Mouse (Mus musculus) kidney, embryonic 14.5 days (tissue): ENCODE measurements at regions not wholly inside any gene's neighbourhood (a gene's known extent, or its start where the extent isn't known, plus 50 kb on each side); places are given as distances from the start of the nearest gene placed in this dataset.

Source experiments
- ATAC-seq: fragments of 200-750 bp; cut with Nextera tagmentation; 2 replicates; pipeline ENCODE4 v1.8.0; 2017; ENCODE audit warnings: moderate number of reproducible peaks, mild to moderate bottlenecking, moderate TSS enrichment, moderate library complexity; ENCODE audit not compliant: low FRiP score, low TSS enrichment
- H3K27ac ChIP-seq: fragments of 300-500 bp; sonication (generic); 2 replicates; pipeline ENCODE4 v1.5.1; 2014; ENCODE audit warnings: low read depth, mild to moderate bottlenecking, low read length, moderate library complexity, mixed read lengths
- H3K27me3 ChIP-seq: fragments of 300-500 bp; sonication (generic); 2 replicates; pipeline ENCODE4 v1.6.1; 2014; ENCODE audit warnings: mild to moderate bottlenecking, low read length; ENCODE audit not compliant: control insufficient read depth, insufficient read depth
- H3K36me3 ChIP-seq: fragments of 300-500 bp; sonication (generic); 2 replicates; pipeline ENCODE4 v1.6.1; 2014; ENCODE audit warnings: low read length, mixed read lengths; ENCODE audit not compliant: control insufficient read depth, insufficient read depth
- H3K4me1 ChIP-seq: fragments of 300-500 bp; sonication (generic); 2 replicates; pipeline ENCODE4 v1.6.1; 2014; ENCODE audit warnings: low read length, mixed read lengths; ENCODE audit not compliant: control insufficient read depth, insufficient read depth
- H3K4me2 ChIP-seq: fragments of 300-500 bp; sonication (generic); replicated peaks from 2 replicates; pipeline ENCODE4 v1.6.1; 2014; ENCODE audit warnings: low read depth, mild to moderate bottlenecking, low read length
- H3K4me3 ChIP-seq: fragments of 300-500 bp; sonication (generic); 2 replicates; pipeline ENCODE4 v1.5.1; 2014; ENCODE audit warnings: mild to moderate bottlenecking, low read length
- H3K9ac ChIP-seq: fragments of 300-500 bp; sonication (generic); 2 replicates; pipeline ENCODE4 v1.6.1; 2014; ENCODE audit warnings: low read depth, mild to moderate bottlenecking, low read length, moderate library complexity
- H3K9me3 ChIP-seq: fragments of 300-500 bp; sonication (generic); 2 replicates; pipeline ENCODE4 v1.6.1; 2016; ENCODE audit warnings: low read length; ENCODE audit not compliant: control insufficient read depth
- WGBS: fragments of 180-500 bp; shearing (Covaris S2); extraction: QIAGEN DNeasy Blood & Tissue Kit; methylation state at CpG from one replicate; pipeline ENCODE4 v1.1.7; 2014; 5-methylcytosine and 5-hydroxymethylcytosine counted together

DNA sequence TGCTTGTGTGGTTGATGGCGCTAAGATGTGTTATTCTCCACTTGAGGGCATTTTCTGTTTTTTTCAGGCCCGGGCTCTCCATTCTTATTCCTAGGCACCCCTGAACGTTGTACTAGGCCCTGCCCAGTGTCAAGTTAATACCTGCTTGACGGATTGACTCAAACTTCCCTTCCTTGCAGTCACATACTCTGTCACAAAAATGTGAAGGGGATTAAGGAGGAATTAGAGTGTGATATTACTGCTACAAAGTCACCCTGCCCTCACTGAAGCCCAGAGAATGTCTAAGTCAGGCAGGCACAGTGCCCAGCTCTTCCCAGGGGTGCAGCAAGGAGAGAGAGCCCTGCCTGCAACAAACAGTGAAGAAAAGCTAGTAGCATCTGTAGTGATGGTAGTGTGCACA lies 147.9 kb upstream of the Camk1g start:
- 69% methylated on average over 4 of the region's 4 CpGs for WGBS
- ATAC-seq: no peak
- Histone ChIP-seq H3K36me3 (no peaks in the 10 kb centered on the region), H3K4me1 (peaks cover 16% of the 10 kb centered on the region), H3K4me3 (no peak overlapping the region), H3K27me3 (no peaks in the 10 kb centered on the region), H3K27ac (peak overlapping the region; percentile 31; the same call in 1 of the 2 replicates), H3K9me3 (no peaks in the 10 kb centered on the region), H3K9ac (no peak overlapping the region), H3K4me2 (no peak overlapping the region)

DNA sequence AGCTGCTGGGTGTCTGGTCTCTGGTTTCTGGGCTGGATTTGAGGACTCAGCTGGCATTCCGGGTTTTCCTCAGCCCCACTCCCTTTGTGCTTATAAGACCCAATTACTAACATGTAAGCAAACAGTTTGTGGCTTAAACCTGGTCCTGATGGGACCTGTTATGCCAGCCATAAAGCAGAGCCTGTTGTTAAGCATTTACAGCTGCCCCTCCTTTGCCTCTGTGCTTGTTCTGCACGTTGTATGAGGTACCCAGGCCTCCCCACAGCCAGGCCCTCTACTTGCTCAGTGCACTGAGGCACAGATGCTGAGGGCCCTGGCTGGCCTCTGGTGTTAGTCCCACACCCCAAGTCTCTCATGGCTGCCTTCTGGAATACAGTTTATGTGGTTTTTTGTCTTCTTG lies 147.2 kb upstream of the Camk1g start:
- Histone ChIP-seq H3K4me2 (no peak overlapping the region), H3K9ac (no peak overlapping the region), H3K4me3 (no peak overlapping the region), H3K27me3 (no peaks in the 10 kb centered on the region), H3K4me1 (peaks cover 16% of the 10 kb centered on the region), H3K36me3 (no peaks in the 10 kb centered on the region), H3K27ac (no peak overlapping the region), H3K9me3 (no peaks in the 10 kb centered on the region)
- no peak for ATAC-seq
- WGBS: 55% methylated on average over 2 of the region's 2 CpGs

DNA sequence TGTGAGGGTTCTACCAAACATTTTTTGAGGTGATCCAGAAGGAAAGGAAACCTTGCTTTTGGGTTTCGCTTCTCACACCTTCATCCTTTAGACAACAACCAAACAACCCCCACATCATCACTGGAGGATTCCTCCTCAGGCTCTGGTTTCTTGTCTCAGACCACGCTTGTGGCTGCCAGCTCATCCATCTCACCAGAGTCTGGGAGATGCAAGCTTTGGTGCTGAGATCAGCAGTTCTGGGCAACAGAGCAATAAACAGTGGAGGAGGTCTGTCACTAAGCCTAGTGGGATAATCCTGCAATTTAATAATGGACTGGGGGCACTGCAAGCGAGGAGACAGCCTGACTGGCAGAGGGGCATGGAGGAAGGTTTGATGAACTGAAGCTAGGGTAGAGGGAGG lies 146.3 kb upstream of the Camk1g start:
- Histone ChIP-seq H3K4me1 (peaks cover 16% of the 10 kb centered on the region), H3K9me3 (no peaks in the 10 kb centered on the region), H3K4me3 (no peak overlapping the region), H3K4me2 (no peak overlapping the region), H3K36me3 (no peaks in the 10 kb centered on the region), H3K9ac (no peak overlapping the region), H3K27ac (no peak overlapping the region), H3K27me3 (no peaks in the 10 kb centered on the region)
- WGBS: 55% methylated on average over 3 of the region's 3 CpGs
- ATAC-seq: no peak

DNA sequence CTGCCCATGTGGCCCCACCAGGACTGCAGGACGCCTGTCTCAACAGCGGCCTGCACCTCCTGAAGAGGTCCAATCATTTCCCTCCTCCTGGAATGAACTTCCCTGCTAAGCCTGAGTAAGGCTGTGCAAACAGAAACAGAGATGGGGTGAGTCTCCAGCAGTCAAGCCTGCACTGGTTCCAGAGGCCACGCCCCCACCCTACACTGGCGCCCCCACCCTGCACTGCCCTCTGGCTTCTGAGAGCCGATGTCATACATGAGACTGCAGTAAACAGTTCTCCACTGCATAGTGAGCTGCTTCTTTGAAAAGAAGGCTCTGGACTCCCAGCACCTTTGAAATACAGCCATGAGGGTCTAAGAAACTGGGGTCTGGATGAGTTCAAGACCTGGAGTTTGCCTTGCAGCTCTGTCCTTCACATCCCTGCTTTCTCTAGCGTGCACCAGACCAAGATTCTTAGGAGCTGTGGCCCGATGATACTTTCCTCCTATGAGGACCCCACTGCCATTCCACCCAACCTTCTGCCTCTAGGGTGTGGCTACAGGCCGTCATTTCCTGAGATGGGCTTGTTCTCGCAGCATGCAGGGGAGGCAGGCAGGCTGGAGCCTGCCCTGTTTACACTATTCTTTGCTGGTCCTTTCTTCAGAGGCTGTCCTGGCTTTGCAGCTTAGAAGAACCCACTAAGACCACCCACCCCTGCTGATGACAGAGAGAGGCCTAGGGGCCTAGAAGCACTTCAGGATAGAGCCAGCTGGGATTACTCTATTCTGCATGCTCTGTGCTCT lies 144.0 kb upstream of the Camk1g start:
- peak; percentile 87 for ATAC-seq
- Histone ChIP-seq H3K27me3 (no peaks in the 10 kb centered on the region), H3K4me2 (no peak overlapping the region), H3K4me1 (peaks cover 16% of the 10 kb centered on the region), H3K27ac (peak overlapping the region; percentile 37; the same call in 1 of the 2 replicates), H3K9me3 (no peaks in the 10 kb centered on the region), H3K4me3 (no peak overlapping the region), H3K36me3 (no peaks in the 10 kb centered on the region), H3K9ac (peak overlapping the region; percentile 14; the same call in 1 of the 2 replicates)
- WGBS: 38% methylated on average over 9 of the region's 9 CpGs

DNA sequence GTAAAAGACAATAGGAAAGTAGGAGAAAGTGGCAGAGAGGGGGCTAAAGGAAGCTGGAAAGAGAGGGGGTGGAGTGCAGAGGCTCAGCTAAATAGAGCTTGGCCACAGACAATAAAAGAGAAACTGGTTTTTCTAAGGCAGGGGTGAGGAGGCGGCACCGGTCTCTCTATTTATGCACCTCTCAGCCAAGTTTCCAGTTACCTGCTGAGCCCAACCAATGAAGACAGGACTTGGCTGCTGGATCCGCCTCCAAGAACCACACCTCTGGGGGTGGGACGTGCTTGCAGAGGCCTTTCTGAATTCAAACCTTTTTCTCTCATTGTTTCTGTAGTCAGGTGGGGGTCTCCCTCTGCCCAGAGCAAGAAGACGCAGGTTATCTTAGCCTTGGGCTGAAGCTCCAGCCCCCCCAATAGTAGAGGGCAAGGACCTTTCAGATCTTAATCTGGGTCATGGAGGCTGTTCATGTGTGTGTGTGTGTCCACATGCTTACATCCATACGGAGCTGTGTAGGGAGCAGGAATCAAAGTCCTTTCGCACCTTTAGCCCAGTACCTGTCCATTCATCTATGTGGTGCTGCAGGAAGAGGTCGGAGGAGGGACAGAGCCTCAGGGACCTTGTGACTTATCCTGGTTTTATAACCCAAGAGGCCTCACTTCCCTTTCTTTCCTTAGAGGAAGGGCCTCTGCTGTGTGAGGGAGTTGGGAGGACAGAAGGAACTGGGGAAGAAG lies 140.1 kb upstream of the Camk1g start:
- H3K36me3 ChIP-seq: no peaks in the 10 kb centered on the region
- H3K4me3 ChIP-seq: no peak overlapping the region; the same call in 1 of the 2 replicates
- H3K27me3 ChIP-seq: no peaks in the 10 kb centered on the region
- peak overlapping the region; percentile 23; the same call in 1 of the 2 replicates for H3K9ac ChIP-seq
- H3K9me3 ChIP-seq: no peaks in the 10 kb centered on the region
- peak overlapping the region; percentile 65; the same call in 1 of the 2 replicates for H3K27ac ChIP-seq
- ATAC-seq: peak; percentile 82
- 36% methylated on average over 8 of the region's 8 CpGs for WGBS
- peak overlapping the region; percentile 6; the same call in 1 of the 2 replicates for H3K4me2 ChIP-seq
- peaks cover 14% of the 10 kb centered on the region for H3K4me1 ChIP-seq

DNA sequence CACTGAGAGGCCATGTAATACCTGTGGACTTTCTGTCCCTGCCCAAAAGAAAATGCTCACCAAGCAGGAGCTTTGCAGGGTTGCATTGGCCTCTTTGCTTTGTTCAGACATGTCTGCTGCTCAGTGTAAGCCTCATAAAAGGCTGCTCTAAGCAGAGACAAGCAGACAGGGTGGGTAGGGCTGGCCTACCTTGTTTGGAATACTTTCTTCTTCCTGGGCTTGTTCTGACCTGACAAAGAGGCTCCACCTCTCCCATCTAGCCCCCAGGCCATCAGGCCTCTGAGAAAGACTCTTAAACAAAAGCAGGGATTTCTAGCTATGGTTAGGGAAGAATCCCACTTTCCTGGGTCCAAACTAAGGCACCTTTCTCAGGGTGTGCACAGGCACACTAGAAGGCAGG lies 138.2 kb upstream of the Camk1g start:
- Histone ChIP-seq H3K4me3 (no peak overlapping the region), H3K27ac (no peak overlapping the region), H3K27me3 (no peaks in the 10 kb centered on the region), H3K9me3 (no peaks in the 10 kb centered on the region), H3K36me3 (no peaks in the 10 kb centered on the region), H3K9ac (no peak overlapping the region; the same call in 1 of the 2 replicates), H3K4me2 (no peak overlapping the region), H3K4me1 (0 out of 2 replicates have a peak, but pooled peaks cover 3% of the 10 kb centered on the region)
- ATAC-seq: no peak

DNA sequence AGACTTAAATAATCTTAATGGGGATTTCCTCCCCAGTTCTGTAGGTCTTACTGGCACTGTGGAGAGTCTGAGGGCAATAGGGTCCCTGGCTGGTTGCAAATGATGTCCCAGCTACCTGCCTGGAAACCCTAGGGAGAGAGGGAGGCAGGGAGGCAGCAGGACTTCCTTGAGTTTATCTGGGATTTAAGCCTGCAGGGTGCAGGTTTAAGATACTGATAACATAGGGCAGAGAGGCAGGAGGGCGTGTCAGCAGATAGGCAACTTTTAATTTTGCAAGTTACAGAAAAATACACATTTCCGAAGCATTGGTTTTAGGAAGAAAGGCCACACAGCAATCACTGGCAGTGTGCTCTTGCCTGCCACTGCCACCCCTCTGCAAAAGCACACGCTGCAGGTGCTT lies 136.9 kb upstream of the Camk1g start:
- no peaks in the 10 kb centered on the region for H3K36me3 ChIP-seq
- 0 out of 2 replicates have a peak, but pooled peaks cover 3% of the 10 kb centered on the region for H3K4me1 ChIP-seq
- ATAC-seq: no peak
- WGBS: 81% methylated on average over 3 of the region's 3 CpGs
- no peaks in the 10 kb centered on the region for H3K9me3 ChIP-seq
- no peak overlapping the region for H3K4me3 ChIP-seq
- H3K4me2 ChIP-seq: no peak overlapping the region
- no peak overlapping the region for H3K27ac ChIP-seq
- no peaks in the 10 kb centered on the region for H3K27me3 ChIP-seq
- H3K9ac ChIP-seq: no peak overlapping the region

DNA sequence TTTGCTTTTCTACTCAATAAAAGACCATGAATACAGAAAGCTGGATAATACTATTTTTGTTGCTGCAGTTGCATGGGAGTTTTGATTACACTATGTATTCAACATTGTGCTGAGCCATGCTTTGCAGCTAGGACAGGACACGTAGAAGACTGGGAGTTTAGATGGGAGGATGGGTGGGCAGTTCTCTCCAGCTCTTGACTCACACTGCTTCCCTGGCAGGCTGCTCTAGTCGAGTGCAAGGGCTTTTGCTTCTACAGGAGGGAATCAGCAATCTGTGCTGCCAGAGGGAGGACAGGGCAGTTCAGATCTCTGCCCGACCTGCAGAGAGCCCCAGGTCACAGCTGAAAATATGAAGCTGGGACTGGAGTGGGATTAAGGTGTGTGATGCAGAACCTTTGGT lies 135.3 kb upstream of the Camk1g start:
- ATAC-seq: no peak
- no peaks in the 10 kb centered on the region for H3K27me3 ChIP-seq
- no peak overlapping the region for H3K4me3 ChIP-seq
- 0 out of 2 replicates have a peak, but pooled peaks cover 3% of the 10 kb centered on the region for H3K4me1 ChIP-seq
- H3K9ac ChIP-seq: no peak overlapping the region
- H3K36me3 ChIP-seq: no peaks in the 10 kb centered on the region
- H3K4me2 ChIP-seq: no peak overlapping the region
- no peaks in the 10 kb centered on the region for H3K9me3 ChIP-seq
- H3K27ac ChIP-seq: no peak overlapping the region
- 34% methylated on average over 3 of the region's 3 CpGs for WGBS

DNA sequence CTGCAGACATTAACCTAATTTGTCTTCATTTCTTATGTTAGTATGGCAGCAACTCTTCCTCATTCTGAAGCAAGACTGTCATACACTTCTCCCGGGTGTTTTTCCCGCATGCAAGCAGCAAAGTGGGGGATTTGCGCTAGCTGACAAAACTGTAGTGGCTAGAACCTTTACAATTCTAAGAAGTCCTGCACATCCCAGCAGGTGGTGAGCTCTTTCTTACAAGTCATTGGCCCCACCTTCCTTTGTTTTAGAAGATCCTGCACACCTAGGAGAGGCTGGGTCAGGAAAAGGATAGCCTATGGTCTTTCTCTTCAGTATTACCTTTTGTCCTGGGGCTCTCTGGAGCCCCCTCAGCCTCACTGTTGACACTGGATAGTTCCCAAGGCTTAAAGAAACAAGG lies 134.5 kb upstream of the Camk1g start:
- no peaks in the 10 kb centered on the region for H3K36me3 ChIP-seq
- H3K27ac ChIP-seq: no peak overlapping the region
- WGBS: 57% methylated on average over 3 of the region's 3 CpGs
- H3K4me1 ChIP-seq: 0 out of 2 replicates have a peak, but pooled peaks cover 3% of the 10 kb centered on the region
- no peaks in the 10 kb centered on the region for H3K27me3 ChIP-seq
- no peaks in the 10 kb centered on the region for H3K9me3 ChIP-seq
- no peak overlapping the region for H3K9ac ChIP-seq
- no peak overlapping the region for H3K4me2 ChIP-seq
- no peak for ATAC-seq
- H3K4me3 ChIP-seq: no peak overlapping the region
